Mouse (Mus musculus) liver, embryonic 16.5 days (tissue): Measurements from ENCODE around the gene Ppp1r11. TPM values are rescaled to one million over a fixed set of nuclear protein-coding genes. Genes with fewer than 3 reads are reported as not detected.
A peak's percentile ranks its signal among the peaks of the same experiment; 100 is the strongest.

Experiments
- ATAC-seq: fragments of 200-750 bp; cut with Nextera tagmentation; 2 replicates; pipeline ENCODE4 v1.8.0; 2017; ENCODE audit warnings: low read depth, mild to moderate bottlenecking, moderate number of reproducible peaks, moderate library complexity
- H3K27ac ChIP-seq: fragments of 300-500 bp; sonication (generic); 2 replicates; pipeline ENCODE4 v1.5.1; 2014; ENCODE audit warnings: mild to moderate bottlenecking, low read length
- H3K27me3 ChIP-seq: fragments of 300-500 bp; sonication (generic); 2 replicates; pipeline ENCODE4 v1.6.1; 2014; ENCODE audit warnings: low read depth, low read length, mixed read lengths; ENCODE audit not compliant: control insufficient read depth, insufficient read depth
- H3K36me3 ChIP-seq: fragments of 300-500 bp; sonication (generic); 2 replicates; pipeline ENCODE4 v1.6.1; 2014; ENCODE audit warnings: mild to moderate bottlenecking; ENCODE audit not compliant: control insufficient read depth, insufficient read depth
- H3K4me1 ChIP-seq: fragments of 300-500 bp; sonication (generic); 2 replicates; pipeline ENCODE4 v1.6.1; 2014; ENCODE audit warnings: low read depth, low read length, mixed read lengths; ENCODE audit not compliant: control insufficient read depth
- H3K4me2 ChIP-seq: fragments of 300-500 bp; sonication (generic); 2 replicates; pipeline ENCODE4 v1.6.1; 2014; ENCODE audit warnings: low read depth, low read length, mixed read lengths
- H3K4me3 ChIP-seq: fragments of 300-500 bp; sonication (generic); 2 replicates; pipeline ENCODE4 v1.5.1; 2014; ENCODE audit warnings: low read depth, mild to moderate bottlenecking, low read length
- H3K9ac ChIP-seq: fragments of 300-500 bp; sonication (generic); 2 replicates; pipeline ENCODE4 v1.6.1; 2014; ENCODE audit warnings: low read depth, low read length
- H3K9me3 ChIP-seq: fragments of 300-500 bp; sonication (generic); replicated peaks from 2 replicates; pipeline ENCODE4 v1.6.1; 2016; ENCODE audit warnings: low read length; ENCODE audit not compliant: control insufficient read depth
- WGBS: fragments of 180-500 bp; shearing (Covaris S2); extraction: QIAGEN DNeasy Blood & Tissue Kit; methylation state at CpG from one replicate; pipeline ENCODE4 v1.1.7; 2014; ENCODE audit not compliant: insufficient replicate concordance; 5-methylcytosine and 5-hydroxymethylcytosine counted together
- polyA plus RNA-seq: library from polyadenylated mRNA; unstranded; fragments of >200 nt; fragmentation: Nextera tagmentation; extraction: Ambion mirVana; gene quantifications from 2 replicates; pipeline ENCODE4 v1.2.1, GENCODE M21; 2015

Ppp1r11 gene
- polyA plus RNA-seq, 1 experiment from 2014 or later, result 23.9 TPM

- no peak for ATAC-seq
- H3K4me2 ChIP-seq, result no peak overlapping the region
- H3K9ac ChIP-seq, result no peak overlapping the region
- no peaks in the 10 kb centered on the region for H3K36me3 ChIP-seq
- no peaks in the 10 kb centered on the region for H3K4me1 ChIP-seq
- no peak overlapping the region for H3K4me3 ChIP-seq
- no peak overlapping the region for H3K27ac ChIP-seq
- no peaks in the 10 kb centered on the region for H3K9me3 ChIP-seq
- 42% methylated on average over 2 of the region's 2 CpGs for WGBS
- no peaks in the 10 kb centered on the region for H3K27me3 ChIP-seq
Measured at GRCm38 (mm10) chr17:36931806-36932205, 19.7 kb downstream of the Ppp1r11 start.

GRCm38 (mm10) chr17:36931130-36931529, 20.4 kb downstream of the Ppp1r11 start:
- 55% methylated on average over 4 of the region's 4 CpGs for WGBS
- Histone ChIP-seq H3K9ac (no peak overlapping the region), H3K27me3 (no peaks in the 10 kb centered on the region), H3K4me1 (no peaks in the 10 kb centered on the region), H3K36me3 (no peaks in the 10 kb centered on the region), H3K9me3 (no peaks in the 10 kb centered on the region), H3K4me2 (no peak overlapping the region), H3K27ac (no peak overlapping the region), H3K4me3 (no peak overlapping the region)
- ATAC-seq, result no peak

DNA sequence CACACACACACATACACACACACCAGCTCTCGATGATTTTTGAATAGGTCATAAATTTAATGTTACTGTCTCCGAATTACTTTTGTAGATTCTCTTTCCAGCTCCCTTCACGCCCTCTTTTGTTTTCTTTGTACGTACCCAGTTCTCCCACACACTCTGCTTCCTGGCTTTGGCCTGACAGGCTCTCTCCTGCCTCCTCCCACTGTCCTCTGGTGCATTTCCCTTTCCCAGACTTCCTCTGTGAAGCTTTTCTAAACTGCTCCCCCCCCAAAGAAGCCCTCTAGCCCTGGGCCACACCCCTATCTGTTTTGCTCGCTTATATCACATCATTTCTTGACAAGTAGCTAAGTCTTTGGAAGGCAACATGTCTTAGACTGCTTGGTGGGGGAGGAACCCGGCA, 21.3 kb downstream of the Ppp1r11 start:
- ATAC-seq, result no peak
- H3K36me3 ChIP-seq, result no peaks in the 10 kb centered on the region
- H3K4me3 ChIP-seq, result no peak overlapping the region
- no peaks in the 10 kb centered on the region for H3K9me3 ChIP-seq
- no peak overlapping the region for H3K9ac ChIP-seq
- WGBS, result 39% methylated on average over 6 of the region's 6 CpGs
- no peak overlapping the region for H3K4me2 ChIP-seq
- no peaks in the 10 kb centered on the region for H3K4me1 ChIP-seq
- H3K27me3 ChIP-seq, result no peaks in the 10 kb centered on the region
- no peak overlapping the region for H3K27ac ChIP-seq

- H3K9ac ChIP-seq, result no peak overlapping the region
- H3K36me3 ChIP-seq, result no peaks in the 10 kb centered on the region
- no peaks in the 10 kb centered on the region for H3K4me1 ChIP-seq
- no peaks in the 10 kb centered on the region for H3K27me3 ChIP-seq
- no peak overlapping the region for H3K4me3 ChIP-seq
- WGBS, result 55% methylated on average over 12 of the region's 12 CpGs
- no peak overlapping the region for H3K4me2 ChIP-seq
- H3K9me3 ChIP-seq, result no peaks in the 10 kb centered on the region
- no peak for ATAC-seq
- H3K27ac ChIP-seq, result no peak overlapping the region
Measured at GRCm38 (mm10) chr17:36929236-36929932, 22.2 kb downstream of the Ppp1r11 start.

DNA sequence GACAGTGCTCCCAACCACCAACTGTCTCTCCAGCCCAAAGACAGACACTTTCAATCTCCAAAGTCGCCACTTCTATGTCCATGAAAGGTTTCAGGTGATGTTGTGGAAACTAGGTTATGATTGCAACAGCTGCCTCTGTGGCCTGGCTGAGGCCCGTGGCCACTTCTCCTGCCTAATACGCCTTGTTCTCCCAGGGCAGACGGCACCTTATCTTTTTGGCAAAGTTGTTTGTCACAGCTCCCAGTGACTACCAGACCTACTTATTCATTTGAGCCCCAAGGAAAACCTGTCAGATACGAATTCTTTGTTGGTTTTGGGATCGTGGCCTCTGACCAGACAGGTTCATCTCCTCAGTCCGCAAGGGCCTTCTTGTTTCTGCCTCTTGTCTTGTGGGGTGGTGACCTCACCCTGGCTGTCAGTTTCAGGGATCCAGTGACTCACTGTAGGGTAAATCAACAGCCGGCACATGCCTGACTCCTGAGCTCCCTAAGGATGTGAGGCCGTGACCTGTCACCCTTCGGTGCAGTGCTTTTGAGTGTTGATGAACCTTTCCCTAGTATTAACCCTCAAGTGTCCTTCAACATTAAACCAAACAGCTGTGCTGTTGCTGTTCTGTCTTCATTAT, 23.9 kb downstream of the Ppp1r11 start:
- 44% methylated on average over 10 of the region's 10 CpGs for WGBS
- no peak overlapping the region for H3K27ac ChIP-seq

GRCm38 (mm10) chr17:36923491-36923890, 28.1 kb downstream of the Ppp1r11 start:
- no peaks in the 10 kb centered on the region for H3K36me3 ChIP-seq
- no peak overlapping the region for H3K4me3 ChIP-seq
- H3K27me3 ChIP-seq, result no peaks in the 10 kb centered on the region; the same call in 1 of the 2 replicates
- H3K9me3 ChIP-seq, result no peaks in the 10 kb centered on the region
- no peak overlapping the region for H3K9ac ChIP-seq
- H3K4me2 ChIP-seq, result no peak overlapping the region
- ATAC-seq, result no peak
- H3K4me1 ChIP-seq, result no peaks in the 10 kb centered on the region
- WGBS, result 44% methylated on average over 4 of the region's 4 CpGs
- no peak overlapping the region for H3K27ac ChIP-seq

More for the DNA sequence above, 23.9 kb downstream of the Ppp1r11 start:
- H3K9ac ChIP-seq, result no peak overlapping the region
- no peak for ATAC-seq
- no peaks in the 10 kb centered on the region for H3K27me3 ChIP-seq
- no peaks in the 10 kb centered on the region for H3K9me3 ChIP-seq
- H3K4me3 ChIP-seq, result no peak overlapping the region
- H3K4me1 ChIP-seq, result no peaks in the 10 kb centered on the region
- no peaks in the 10 kb centered on the region for H3K36me3 ChIP-seq
- no peak overlapping the region for H3K4me2 ChIP-seq

GRCm38 (mm10) chr17:36922715-36923114, 28.8 kb downstream of the Ppp1r11 start:
- Histone ChIP-seq H3K9me3 (no peaks in the 10 kb centered on the region), H3K36me3 (no peaks in the 10 kb centered on the region), H3K4me1 (no peaks in the 10 kb centered on the region), H3K4me2 (no peak overlapping the region), H3K27ac (no peak overlapping the region), H3K9ac (no peak overlapping the region), H3K4me3 (no peak overlapping the region), H3K27me3 (no peaks in the 10 kb centered on the region; the same call in 1 of the 2 replicates)
- ATAC-seq, result no peak
- WGBS, result 58% methylated on average over 4 of the region's 4 CpGs

- Histone ChIP-seq H3K4me3 (no peak overlapping the region), H3K36me3 (no peaks in the 10 kb centered on the region), H3K9me3 (no peaks in the 10 kb centered on the region), H3K9ac (no peak overlapping the region), H3K4me2 (no peak overlapping the region), H3K27me3 (peaks cover 7% of the 10 kb centered on the region), H3K27ac (no peak overlapping the region), H3K4me1 (no peaks in the 10 kb centered on the region)
- 47% methylated on average over 15 of the region's 15 CpGs for WGBS
- 0 out of 2 replicates have a peak, but pooled peaks have one; percentile 37 for ATAC-seq
Measured at GRCm38 (mm10) chr17:36920239-36920638, 31.3 kb downstream of the Ppp1r11 start.

DNA sequence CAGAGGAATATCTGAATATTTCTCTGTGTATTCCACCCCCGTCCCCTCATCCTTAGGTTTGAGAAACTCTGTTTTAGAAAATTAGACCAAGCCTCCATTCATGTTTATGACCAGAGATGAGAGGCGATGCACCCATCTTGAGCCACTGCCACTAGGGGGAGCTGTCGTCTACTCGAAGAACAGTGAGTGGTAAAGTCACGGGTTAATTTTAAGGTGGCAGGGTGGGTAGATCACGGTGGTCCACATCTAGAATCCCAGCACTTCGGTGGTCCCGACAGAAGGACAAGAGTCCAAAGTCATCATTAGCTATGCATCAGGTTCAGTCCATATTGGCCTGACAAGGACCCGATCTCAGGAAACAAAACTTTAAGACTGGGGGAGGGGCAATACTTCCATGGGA, 36.5 kb downstream of the Ppp1r11 start:
- H3K27ac ChIP-seq, result no peak overlapping the region
- ATAC-seq, result no peak
- H3K4me1 ChIP-seq, result no peaks in the 10 kb centered on the region
- WGBS, result 8% methylated on average over 9 of the region's 9 CpGs
- H3K4me3 ChIP-seq, result no peak overlapping the region
- no peaks in the 10 kb centered on the region for H3K9me3 ChIP-seq
- no peaks in the 10 kb centered on the region for H3K36me3 ChIP-seq
- peaks cover 7% of the 10 kb centered on the region for H3K27me3 ChIP-seq
- no peak overlapping the region for H3K4me2 ChIP-seq
- H3K9ac ChIP-seq, result no peak overlapping the region
